Mouse (Mus musculus) WW6 (cell line): ENCODE data around the gene Mlana.
A peak's percentile ranks its signal among the peaks of the same experiment; 100 is the strongest.

Source experiments
- DNase-seq: peaks from one replicate; pipeline ENCODE4 v3.0.0-alpha.2; 2013; ENCODE audit warnings: low read depth, low spot score

Gene Mlana

DNA sequence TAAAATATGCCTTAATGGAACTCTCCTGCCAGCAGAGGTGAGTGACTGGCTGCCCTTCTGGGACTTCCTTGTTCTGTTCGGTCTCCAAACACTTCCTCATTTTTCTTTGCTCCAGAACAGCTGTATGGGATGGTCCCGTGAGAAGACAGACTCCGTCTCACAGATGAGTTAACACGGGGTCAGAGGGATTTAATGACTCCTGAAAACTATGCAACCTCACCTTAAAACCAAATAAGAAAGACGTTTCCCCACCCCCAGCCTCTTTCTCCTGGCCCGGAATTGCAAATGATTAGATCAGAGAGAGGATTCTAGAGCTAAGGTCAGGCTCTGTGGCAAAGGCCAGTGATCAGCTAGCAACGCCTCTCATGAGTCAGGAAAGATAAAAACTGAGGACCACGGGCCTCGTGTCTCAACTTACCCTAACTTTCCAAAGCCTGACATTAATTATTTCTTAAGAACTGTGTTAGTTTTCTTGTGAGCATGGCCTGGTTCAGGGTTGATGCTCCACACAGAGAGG, 22.0 kb upstream of the Mlana start:
- no peak for DNase-seq

DNA sequence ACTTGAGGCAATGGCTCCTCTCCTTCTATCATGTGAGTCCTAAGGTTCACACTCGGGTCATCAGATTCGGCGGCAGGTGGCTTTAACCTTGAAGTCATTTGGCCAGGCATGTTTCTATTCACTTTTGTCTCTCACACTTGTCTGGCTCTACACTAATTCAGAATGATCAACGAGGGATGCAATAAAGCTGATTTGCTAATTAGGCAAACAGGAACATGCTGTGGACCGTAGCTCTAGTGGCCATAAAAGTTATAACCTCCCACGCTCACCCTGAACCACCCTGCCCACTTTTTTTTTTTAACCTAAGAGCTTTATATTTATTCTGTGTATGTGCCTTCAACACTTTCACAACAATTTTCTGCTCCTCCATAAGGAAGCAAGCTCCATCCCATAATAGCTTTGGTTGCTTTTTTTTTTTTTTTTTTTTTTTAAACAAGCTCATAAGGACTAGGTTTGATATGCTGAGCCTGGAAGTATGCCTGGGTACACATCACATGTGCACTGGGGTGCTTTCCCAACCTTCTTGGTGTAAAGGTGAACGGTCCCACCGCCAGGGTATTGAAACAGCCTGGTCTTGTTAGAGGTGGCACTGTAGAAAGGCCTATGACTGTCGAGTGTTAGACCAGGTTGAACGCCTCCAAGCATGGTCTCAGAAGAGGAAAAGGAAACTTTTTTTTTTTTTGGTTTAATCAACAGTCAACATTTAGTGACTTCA, 21.0 kb upstream of the Mlana start:
- no peak for DNase-seq

GRCm38 (mm10) chr19:29678181-29678778, 19.3 kb upstream of the Mlana start:
- no peak for DNase-seq

DNA sequence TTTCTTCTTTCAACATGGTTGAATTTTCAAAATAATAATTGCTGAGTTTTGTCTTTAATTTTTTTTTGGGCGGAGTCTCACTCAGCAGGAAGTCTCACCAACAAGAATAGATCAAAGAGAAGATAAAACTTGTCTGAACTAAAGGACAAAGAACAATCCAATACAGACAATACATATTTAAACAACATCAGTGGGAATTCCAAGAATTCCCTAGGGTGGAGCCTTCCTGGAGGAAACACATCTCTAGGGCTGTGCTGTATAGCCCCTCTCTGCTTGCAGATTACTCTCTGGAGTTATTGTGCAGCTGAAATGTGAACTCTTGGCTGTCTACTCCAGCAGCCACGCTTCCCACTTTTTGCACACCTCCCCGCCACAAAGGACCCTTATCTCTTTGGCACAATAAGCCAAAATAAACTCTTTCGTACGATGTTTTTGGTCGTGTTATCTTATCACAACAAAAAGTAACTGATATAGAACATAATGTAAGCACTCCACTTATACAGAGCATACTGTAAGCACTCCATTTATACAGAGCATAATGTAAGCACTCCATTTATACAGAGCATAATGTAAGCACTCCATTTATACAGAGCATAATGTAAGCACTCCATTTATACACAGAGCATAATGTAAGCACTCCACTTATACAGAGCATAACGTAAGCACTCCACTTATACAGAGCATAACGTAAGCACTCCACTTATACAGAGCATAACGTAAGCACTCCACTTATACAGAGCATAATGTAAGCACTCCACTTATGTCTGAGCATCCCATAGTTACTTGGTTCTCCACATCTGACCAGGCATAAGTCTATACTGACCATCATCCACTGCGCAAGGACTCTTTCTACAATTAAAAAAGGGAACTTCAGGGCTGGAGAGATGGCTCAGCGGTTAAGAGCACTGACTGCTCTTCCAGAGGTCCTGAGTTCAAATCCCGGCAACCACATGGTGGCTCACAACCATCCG, 17.2 kb upstream of the Mlana start:
- DNase-seq, result no peak

DNA sequence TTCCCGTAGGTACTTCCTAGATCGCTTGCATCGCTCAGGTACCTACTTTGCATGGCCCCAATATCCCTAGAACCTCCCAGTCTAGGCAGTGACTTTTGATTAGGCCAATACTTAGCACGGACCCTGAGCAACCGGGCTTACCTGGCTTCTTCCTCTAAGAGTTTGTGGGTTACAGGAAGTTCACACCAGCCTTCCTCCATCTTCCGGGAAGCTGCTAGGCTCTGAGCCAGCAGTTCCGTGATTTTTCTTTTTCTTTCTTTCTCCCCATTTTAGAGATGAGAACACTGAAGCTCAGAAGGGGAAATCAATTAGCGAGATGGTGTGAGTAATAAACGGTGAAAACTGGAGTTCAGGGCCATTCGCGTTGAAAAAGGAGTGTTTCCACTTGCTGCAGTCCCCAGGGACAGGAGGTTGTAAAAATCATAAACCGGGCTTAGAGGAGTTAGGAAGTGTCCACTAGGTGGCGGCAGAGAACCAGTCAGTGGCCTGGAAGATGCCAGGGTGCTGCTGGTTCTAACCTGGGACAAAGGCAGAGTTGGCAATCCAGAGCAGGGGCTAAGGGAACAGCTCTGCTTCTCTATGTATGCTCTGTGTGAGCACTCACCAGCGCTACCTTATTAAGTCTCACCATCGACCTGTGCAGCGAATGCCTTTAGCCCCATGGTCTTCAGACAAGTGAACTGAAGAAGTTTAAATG, 13.6 kb upstream of the Mlana start:
- DNase-seq, result peak; percentile 57

- DNase-seq, result no peak
Measured at GRCm38 (mm10) chr19:29695071-29695470, 2.6 kb upstream of the Mlana start.

DNA sequence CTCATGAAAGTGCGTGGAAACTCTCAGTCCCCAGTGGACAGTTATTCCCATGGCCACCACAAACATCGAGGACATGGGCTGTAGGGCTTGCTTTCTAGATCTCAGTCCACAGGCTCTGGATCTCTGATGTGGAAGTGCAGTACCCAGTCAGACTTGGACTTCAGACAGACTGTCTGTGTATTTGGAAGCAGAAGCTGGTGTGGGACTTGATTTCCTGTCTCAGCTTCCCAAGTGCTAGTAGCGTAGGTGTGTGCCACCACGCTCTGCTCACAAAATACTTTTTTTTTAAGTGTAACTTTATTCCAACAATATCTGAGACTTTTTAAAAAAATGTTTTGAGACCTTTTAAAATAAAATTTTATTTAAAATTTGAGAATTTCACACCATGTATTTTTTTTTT, 1.3 kb upstream of the Mlana start:
- no peak for DNase-seq

DNA sequence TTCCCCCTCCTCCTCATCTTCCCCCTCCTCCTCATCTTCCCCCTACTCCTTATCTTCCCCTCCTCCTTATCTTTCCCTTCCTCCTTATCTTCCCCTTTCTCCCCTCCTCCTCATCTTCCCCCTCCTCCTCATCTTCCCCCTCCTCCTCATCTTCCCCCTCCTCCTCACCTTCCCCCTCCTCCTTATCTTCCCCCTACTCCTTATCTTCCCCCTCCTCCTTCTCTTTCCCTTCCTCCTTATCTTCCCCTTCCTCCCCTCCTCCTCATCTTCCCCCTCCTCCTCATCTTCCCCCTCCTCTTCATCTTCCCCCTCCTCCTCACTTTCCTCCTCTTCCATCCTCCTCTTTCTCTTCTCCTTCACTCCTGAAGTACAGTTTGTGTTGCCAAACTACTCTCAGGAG, 784 bp upstream of the Mlana start:
- DNase-seq, result no peak

- no peak for DNase-seq
Measured at GRCm38 (mm10) chr19:29701707-29702106, 4.1 kb downstream of the Mlana start.

DNA sequence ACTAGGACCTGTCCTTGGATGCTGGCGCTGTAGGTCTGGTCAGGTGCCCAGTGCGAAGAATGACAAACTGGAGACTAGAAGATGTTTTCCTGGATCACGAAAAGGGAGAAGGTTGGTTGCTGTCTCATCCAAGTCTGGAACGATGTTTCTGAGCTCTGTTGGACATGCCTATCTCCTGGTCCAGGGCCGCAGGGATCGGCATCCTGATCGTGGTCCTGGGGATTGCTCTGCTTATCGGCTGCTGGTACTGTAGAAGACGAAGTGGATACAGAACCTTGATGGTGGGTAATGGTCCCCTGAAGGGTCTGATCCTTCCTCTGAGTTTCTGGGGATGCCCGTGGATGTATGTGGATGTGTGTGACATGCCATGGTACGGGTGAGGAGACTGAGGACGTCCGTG, 6.8 kb downstream of the Mlana start:
- DNase-seq, result no peak

DNA sequence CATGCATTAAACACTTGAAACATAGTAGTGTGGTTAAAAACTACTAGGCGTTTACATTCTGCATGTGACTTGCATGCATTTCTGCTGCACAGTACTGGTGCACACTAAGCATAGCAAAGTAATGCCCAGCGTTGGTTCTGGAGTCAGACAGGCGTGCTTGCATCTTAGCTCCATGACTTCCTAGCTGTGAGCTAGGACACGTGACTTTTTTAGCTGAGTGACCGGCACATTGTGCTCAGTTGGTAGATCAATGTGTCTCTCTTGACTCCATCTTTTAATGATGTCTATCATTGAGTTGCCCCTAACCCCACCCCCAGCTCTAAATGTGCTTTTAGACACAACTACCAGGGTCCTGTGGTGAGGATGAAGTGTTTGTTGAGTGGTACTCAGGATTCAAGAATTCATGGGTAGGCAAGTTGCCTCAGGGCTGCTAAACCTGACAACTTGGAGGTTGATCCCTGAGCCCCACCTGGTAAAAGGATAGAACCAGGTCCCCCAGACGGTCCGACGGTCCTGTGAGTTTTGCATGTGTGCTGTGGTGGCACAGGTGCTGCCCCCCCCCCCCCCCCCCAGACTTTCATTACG, 9.8 kb downstream of the Mlana start:
- DNase-seq, result no peak

- DNase-seq, result no peak
Measured at GRCm38 (mm10) chr19:29708003-29708402, 10.4 kb downstream of the Mlana start.

DNA sequence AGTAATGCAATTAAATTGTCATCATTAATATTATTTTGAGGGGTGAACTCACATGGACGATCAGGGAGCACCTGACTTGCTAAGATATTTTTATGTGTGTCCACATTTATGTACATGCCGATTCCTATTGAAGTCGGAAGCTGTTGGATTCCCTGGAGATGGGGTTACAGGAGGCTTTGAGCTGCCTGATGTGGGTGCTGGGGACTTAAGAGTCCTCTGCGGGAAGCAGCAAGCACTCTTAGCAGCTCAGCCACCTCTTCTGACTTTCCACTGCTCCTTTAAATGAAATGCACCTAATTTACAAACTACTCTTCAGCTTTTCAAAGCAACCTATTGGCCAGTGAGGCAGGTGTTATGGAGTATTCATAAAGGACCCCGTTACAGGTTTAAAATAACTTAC, 10.8 kb downstream of the Mlana start:
- no peak for DNase-seq

GRCm38 (mm10) chr19:29709461-29709860, 11.8 kb downstream of the Mlana start:
- no peak for DNase-seq

- no peak for DNase-seq
Measured at GRCm38 (mm10) chr19:29713451-29713850, 15.8 kb downstream of the Mlana start.

- no peak for DNase-seq
Measured at GRCm38 (mm10) chr19:29717854-29718253, 20.2 kb downstream of the Mlana start.

DNA sequence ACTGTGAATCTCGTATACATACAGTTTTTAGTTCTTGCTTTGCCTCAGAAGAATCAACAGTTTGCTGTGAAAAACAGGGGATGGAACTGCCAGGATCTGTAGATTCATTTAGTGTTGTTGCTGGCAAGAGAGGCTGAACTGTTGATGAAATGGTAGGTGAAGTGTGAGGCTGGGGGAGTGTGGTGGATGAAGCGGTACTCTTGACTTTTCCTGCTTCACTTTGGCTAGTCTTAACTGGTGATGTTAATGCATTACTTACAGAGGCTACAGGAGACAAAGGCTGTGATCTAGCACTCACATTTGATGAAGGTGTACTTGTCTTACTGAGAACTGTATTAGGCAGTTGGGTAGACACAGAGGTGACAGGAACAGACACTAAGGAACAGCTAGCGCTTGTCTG, 20.9 kb downstream of the Mlana start:
- DNase-seq, result no peak

- DNase-seq, result no peak
Measured at GRCm38 (mm10) chr19:29735421-29735820, 37.8 kb downstream of the Mlana start.

- no peak for DNase-seq
Measured at GRCm38 (mm10) chr19:29739608-29740007, 42.0 kb downstream of the Mlana start.

- DNase-seq, result no peak
Measured at GRCm38 (mm10) chr19:29740661-29741060, 43.0 kb downstream of the Mlana start.

DNA sequence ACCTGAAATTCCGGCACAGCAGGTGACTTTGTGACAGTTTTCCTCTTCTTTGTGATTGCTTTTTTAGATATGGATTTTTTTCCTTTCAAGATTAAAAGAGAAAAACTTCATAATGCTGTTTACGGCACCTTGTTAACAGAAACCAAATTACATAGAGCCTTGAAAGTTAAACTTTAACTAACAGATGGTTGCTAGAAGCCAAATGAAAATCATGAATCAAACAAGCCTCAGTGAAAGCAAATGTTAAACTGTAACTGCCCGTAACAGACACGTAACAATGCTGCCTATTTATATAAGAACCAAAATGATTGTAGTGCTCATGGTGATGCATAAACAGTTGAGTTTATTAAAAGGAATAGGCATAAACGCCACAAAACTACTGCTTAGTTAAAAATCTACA, 45.9 kb downstream of the Mlana start:
- DNase-seq, result no peak
